Mouse (Mus musculus) erythroblast, adult 5-6 weeks (primary cell): Measurements from ENCODE around the gene Arpp19. TPM values are rescaled to one million over a fixed set of nuclear protein-coding genes. Genes with fewer than 3 reads are reported as not detected.

Source experiments
- ATAC-seq: replicated peaks from 2 replicates; pipeline ENCODE4 v1.8.0; 2016; ENCODE audit warnings: moderate number of reproducible peaks, mild to moderate bottlenecking, moderate TSS enrichment, inconsistent platforms; ENCODE audit not compliant: poor library complexity, low FRiP score, severe bottlenecking
- total RNA-seq, 2 experiments: library from RNA; stranded (forward) in 1 of 2; stranded (reverse) in 1 of 2; fragments of 150-400 nt in 1 of 2; fragments of 200-764, 138-1000 nt in 1 of 2; gene quantifications; 2 replicates each; pipeline versions ENCODE4 v1.2.3 to v1.2.4; 2015 to 2017; ENCODE audit warnings: low replicate concordance in 2 of 2

The Arpp19 gene
- total RNA-seq, 2 experiments from 2014 or later, result 30.8 to 74.7 TPM

GRCm38 (mm10) chr9:75092134-75092533 is 54.7 kb downstream of the Arpp19 start:
- no peak for ATAC-seq

GRCm38 (mm10) chr9:75094762-75095161 is 57.3 kb downstream of the Arpp19 start:
- no peak for ATAC-seq

- no peak for ATAC-seq
Measured at GRCm38 (mm10) chr9:75098937-75099336, 61.5 kb downstream of the Arpp19 start.

GRCm38 (mm10) chr9:75100157-75100781 is 62.9 kb downstream of the Arpp19 start:
- no peak for ATAC-seq

- ATAC-seq, result no peak
Measured at GRCm38 (mm10) chr9:75102131-75102530, 64.7 kb downstream of the Arpp19 start.

Other genes starting within 250 kb of the Arpp19 start
- not detected in 2 replicates for gene Onecut1, start 175.7 kb upstream of the Arpp19 start, total RNA-seq (2015; ENCODE audit: low replicate concordance)
- not detected in 2 replicates for gene Onecut1, start 175.7 kb upstream of the Arpp19 start, total RNA-seq (2017; ENCODE audit: low replicate concordance)
- 1.0 and 3.8 TPM in 2 replicates for gene Fam214a, start 84.7 kb upstream of the Arpp19 start, total RNA-seq (2015; ENCODE audit: low replicate concordance)
- gene Fam214a, start 84.7 kb upstream of the Arpp19 start, total RNA-seq (2017; ENCODE audit: low replicate concordance), result 1.3 and 2.8 TPM in 2 replicates
- gene Myo5a, start 33.4 kb downstream of the Arpp19 start, total RNA-seq (2015; ENCODE audit: low replicate concordance), result 9.8 and 25.1 TPM in 2 replicates
- 18.3 and 27.9 TPM in 2 replicates for gene Myo5a, start 33.4 kb downstream of the Arpp19 start, total RNA-seq (2017; ENCODE audit: low replicate concordance)
- not detected in 2 replicates for gene Myo5c, start 194.4 kb downstream of the Arpp19 start, total RNA-seq (2015; ENCODE audit: low replicate concordance)
- not detected in 2 replicates for gene Myo5c, start 194.4 kb downstream of the Arpp19 start, total RNA-seq (2017; ENCODE audit: low replicate concordance)